Mouse (Mus musculus): Measurements from ENCODE around the gene Ctnna3. TPM values are rescaled to one million over a fixed set of nuclear protein-coding genes. Genes with fewer than 3 reads are reported as not detected.

Gene Ctnna3
- total and polyA plus RNA-seq, 3 experiments = not detected

DNA sequence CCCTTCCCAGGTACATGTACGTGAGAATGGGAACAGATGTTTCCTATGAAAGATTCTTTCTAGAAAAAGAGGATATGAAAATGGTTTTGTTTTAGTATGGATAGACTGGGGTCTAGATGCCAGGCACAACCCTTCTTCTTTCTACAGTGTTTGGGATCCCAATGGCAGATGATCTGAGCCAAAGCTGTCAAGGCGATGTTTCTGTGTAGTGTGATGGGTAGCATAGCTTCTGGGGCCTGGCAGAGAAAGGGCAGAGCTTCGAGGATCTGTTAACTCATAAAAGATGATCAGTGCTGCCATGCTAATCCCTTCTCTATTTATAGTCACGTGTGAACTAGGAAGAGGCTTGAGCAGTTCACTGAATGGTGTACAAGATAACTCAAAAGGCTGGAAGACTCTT is 284.3 kb downstream of the Ctnna3 start:
- no peak overlapping the region for H3K9ac ChIP-seq (ENCODE audit: control insufficient read depth, low read depth, low read length, poor library complexity, severe bottlenecking)
- H3K4me1 ChIP-seq (ENCODE audit: control insufficient read depth in 1 of 2, insufficient read depth in 2 of 2, low read length in 2 of 2) = no peaks in the 10 kb centered on the region
- H3K27me3 ChIP-seq (ENCODE audit: control insufficient read depth in 1 of 2, insufficient read depth in 2 of 2, low read length in 2 of 2) = no peaks in the 10 kb centered on the region
- H3K27ac ChIP-seq (ENCODE audit: control insufficient read depth, low read depth, low read length) = no peak overlapping the region
- H3K36me3 ChIP-seq (ENCODE audit: control insufficient read depth in 1 of 2, insufficient read depth in 2 of 2, low read length in 2 of 2) = no peaks in the 10 kb centered on the region
- no peak for TF ChIP-seq GATA1 (IDR thresholded peaks at IDR 0.05; ENCODE audit: low read depth, low read length)
- no peak for TF ChIP-seq MYC (IDR thresholded peaks at IDR 0.05; ENCODE audit: low read depth, low read length)
- no peak for TF ChIP-seq SMC3 (IDR thresholded peaks at IDR 0.05; ENCODE audit: low read depth, low read length)
- no peak for TF ChIP-seq CHD1 (IDR thresholded peaks at IDR 0.05; ENCODE audit: low read depth, low read length)
- TF ChIP-seq BHLHE40 (IDR thresholded peaks at IDR 0.05; ENCODE audit: borderline replicate concordance, low read depth, low read length) = no peak
- TF ChIP-seq KAT2A (conservative IDR thresholded peaks at IDR 0.05; ENCODE audit: low read depth, low read length) = no peak
- no peak for TF ChIP-seq POLR2AphosphoS2 (IDR thresholded peaks at IDR 0.05; ENCODE audit: low read length)
- TF ChIP-seq MEF2A (IDR thresholded peaks at IDR 0.05; ENCODE audit: extremely low read depth, insufficient replicate concordance, low read depth, low read length, poor library complexity, severe bottlenecking) = no peak
- no peak for TF ChIP-seq JUND (IDR thresholded peaks at IDR 0.05; ENCODE audit: low read depth, low read length)
- no peak for TF ChIP-seq ZMIZ1 (IDR thresholded peaks at IDR 0.05; ENCODE audit: low read depth, low read length)
- no peak for TF ChIP-seq E2F4 (IDR thresholded peaks at IDR 0.05; ENCODE audit: borderline replicate concordance, low read depth, low read length)
- TF ChIP-seq MAZ (IDR thresholded peaks at IDR 0.05; ENCODE audit: low read depth, low read length) = no peak
- no peak for TF ChIP-seq ZKSCAN1 (IDR thresholded peaks at IDR 0.05; ENCODE audit: low read depth, low read length)
- TF ChIP-seq MXI1 (IDR thresholded peaks at IDR 0.05; ENCODE audit: low read depth, low read length) = no peak
- no peak for TF ChIP-seq USF2 (IDR thresholded peaks at IDR 0.05; ENCODE audit: borderline replicate concordance in 1 of 2, insufficient read depth in 1 of 2, low read depth in 1 of 2, low read length in 2 of 2)
- no peak for TF ChIP-seq MAX (IDR thresholded peaks at IDR 0.05; ENCODE audit: low read length)
- no peak for TF ChIP-seq CHD2 (IDR thresholded peaks at IDR 0.05; ENCODE audit: low read length)
- no peak for TF ChIP-seq POLR2AphosphoS5 (IDR thresholded peaks at IDR 0.05; ENCODE audit: borderline replicate concordance, low read depth, low read length)
- no peak for TF ChIP-seq NELFE (IDR thresholded peaks at IDR 0.05; ENCODE audit: low read depth, low read length)
- H3K9me3 ChIP-seq (replicated peaks; ENCODE audit: insufficient read depth, low read length) = no peaks in the 10 kb centered on the region
- no peaks in the 10 kb centered on the region for H3K79me2 ChIP-seq (ENCODE audit: control insufficient read depth, insufficient read depth, low read length, poor library complexity)
- DNase-seq (ENCODE audit: low read depth, low spot score) = no peak
- H3K4me3 ChIP-seq (ENCODE audit: control insufficient read depth in 1 of 2, insufficient read depth in 1 of 2, low read depth in 2 of 2, low read length in 2 of 2) = no peak overlapping the region

DNA sequence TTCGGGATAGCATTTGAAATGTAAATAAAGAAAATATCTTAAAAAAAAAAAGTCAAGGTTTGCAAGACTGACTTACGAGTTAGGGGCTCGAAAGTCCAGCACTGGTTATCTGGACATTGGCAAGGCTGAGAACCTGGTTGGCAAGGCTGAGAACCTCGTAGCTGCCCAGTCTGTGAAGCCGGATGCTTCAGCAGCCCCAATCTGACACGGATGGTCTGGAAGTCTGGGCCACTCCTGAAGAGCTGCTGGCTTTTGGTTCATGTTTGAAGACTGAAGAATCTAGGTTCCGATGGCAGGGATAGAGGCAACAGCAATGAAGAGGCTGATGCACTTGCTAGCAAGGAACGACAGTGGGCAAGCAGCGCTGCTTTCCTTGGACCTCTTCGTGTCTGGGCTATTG is 339.0 kb downstream of the Ctnna3 start:
- no peaks in the 10 kb centered on the region for H3K79me2 ChIP-seq (ENCODE audit: control insufficient read depth, insufficient read depth, low read length, poor library complexity)
- H3K36me3 ChIP-seq (ENCODE audit: control insufficient read depth in 1 of 2, insufficient read depth in 2 of 2, low read length in 2 of 2) = no peaks in the 10 kb centered on the region
- DNase-seq (ENCODE audit: low read depth, low spot score) = no peak
- no peak overlapping the region for H3K27ac ChIP-seq (ENCODE audit: control insufficient read depth, low read depth, low read length)
- no peaks in the 10 kb centered on the region; a peak in 1 of 4 replicates for H3K27me3 ChIP-seq (ENCODE audit: control insufficient read depth in 1 of 2, insufficient read depth in 2 of 2, low read length in 2 of 2)
- H3K4me3 ChIP-seq (ENCODE audit: control insufficient read depth in 1 of 2, insufficient read depth in 1 of 2, low read depth in 2 of 2, low read length in 2 of 2) = no peak overlapping the region
- H3K9me3 ChIP-seq (replicated peaks; ENCODE audit: insufficient read depth, low read length) = no peaks in the 10 kb centered on the region
- no peak for TF ChIP-seq TAL1 (IDR thresholded peaks at IDR 0.05; ENCODE audit: low read length)
- TF ChIP-seq TBP (IDR thresholded peaks at IDR 0.05; ENCODE audit: low read depth, low read length) = no peak
- TF ChIP-seq ZMIZ1 (IDR thresholded peaks at IDR 0.05; ENCODE audit: low read depth, low read length) = no peak
- TF ChIP-seq CHD1 (IDR thresholded peaks at IDR 0.05; ENCODE audit: low read depth, low read length) = no peak
- no peak for TF ChIP-seq GABPA (IDR thresholded peaks at IDR 0.05; ENCODE audit: low read depth, low read length)
- TF ChIP-seq GATA1 (IDR thresholded peaks at IDR 0.05; ENCODE audit: low read depth, low read length) = no peak
- no peak for TF ChIP-seq ZNF384 (IDR thresholded peaks at IDR 0.05; ENCODE audit: low read depth, low read length)
- no peak for TF ChIP-seq SMC3 (IDR thresholded peaks at IDR 0.05; ENCODE audit: low read depth, low read length)
- no peak for TF ChIP-seq ETS1 (IDR thresholded peaks at IDR 0.05; ENCODE audit: low read depth, low read length)
- no peak for TF ChIP-seq ELF1 (IDR thresholded peaks at IDR 0.05; ENCODE audit: low read depth, low read length)
- TF ChIP-seq MXI1 (IDR thresholded peaks at IDR 0.05; ENCODE audit: low read depth, low read length) = no peak
- no peak for TF ChIP-seq SIN3A (IDR thresholded peaks at IDR 0.05; ENCODE audit: low read length)
- no peak for TF ChIP-seq MAX (IDR thresholded peaks at IDR 0.05; ENCODE audit: low read length)
- TF ChIP-seq ZC3H11A (IDR thresholded peaks at IDR 0.05; ENCODE audit: low read depth, low read length) = no peak
- TF ChIP-seq UBTF (IDR thresholded peaks at IDR 0.05; ENCODE audit: borderline replicate concordance, insufficient read depth, low read depth, low read length) = no peak
- TF ChIP-seq KAT2A (conservative IDR thresholded peaks at IDR 0.05; ENCODE audit: low read depth, low read length) = no peak
- no peak for TF ChIP-seq USF2 (IDR thresholded peaks at IDR 0.05; ENCODE audit: borderline replicate concordance in 1 of 2, insufficient read depth in 1 of 2, low read depth in 1 of 2, low read length in 2 of 2)
- no peaks in the 10 kb centered on the region for H3K4me1 ChIP-seq (ENCODE audit: control insufficient read depth in 1 of 2, insufficient read depth in 2 of 2, low read length in 2 of 2)
- H3K9ac ChIP-seq (ENCODE audit: control insufficient read depth, low read depth, low read length, poor library complexity, severe bottlenecking) = no peak overlapping the region
